Mouse (Mus musculus) spleen, adult 2 months (tissue): ENCODE results near the gene Fam185a.

Source experiments
- CTCF ChIP-seq: fragments of 200-500 bp; IDR thresholded peaks from 2 replicates; pipeline ENCODE4 v1.5.1; 2011; ENCODE audit warnings: mild to moderate bottlenecking, inconsistent platforms; ENCODE audit not compliant: insufficient read depth, insufficient read length, insufficient replicate concordance; ENCODE audit errors: extremely low read depth
- POLR2A ChIP-seq: fragments of 200-500 bp; IDR thresholded peaks from 2 replicates; pipeline ENCODE4 v1.6.1; 2011; ENCODE audit warnings: low read depth, low read length, inconsistent platforms

- TF ChIP-seq POLR2A (no peak), CTCF (no peak)
Measured at GRCm38 (mm10) chr5:21384976-21385375, 39.8 kb upstream of the Fam185a start.
